Comparison of ENCODE assay signal across 9 mouse cellular contexts in genomic region chr11:63708412-63708811, GRCm38 (mm10).
DNase-seq lines count a peak whose midpoint lies in the region; ATAC-seq and TF ChIP-seq lines count a peak whose summit lies in the region.
"Had no signal": no experiment of that assay in that cellular context is flagged by ENCODE, and none has a peak within 500 bp of the region (broad histone marks: within the 10 kb centered on the region; RNA-seq: fewer than 3 reads in every experiment).

No protein-coding gene starts in this region.

- TF ChIP-seq POLR2A in heart, adult 2 months (IDR thresholded peaks at IDR 0.05; ENCODE audit: insufficient read depth, low read depth, low read length), result no peak

- no peak overlapping the region for H3K27ac ChIP-seq in heart, embryonic 10.5 days
- no peak overlapping the region for H3K27ac ChIP-seq in heart, adult 2 months
- no peak overlapping the region for H3K27ac ChIP-seq in intestine, embryonic 15.5 days

- 64% methylated on average over 4 of the region's 4 CpGs for WGBS in heart, embryonic 10.5 days
- WGBS in heart, adult 2 months, result 28% methylated on average over 4 of the region's 4 CpGs
- 58% methylated on average over 4 of the region's 4 CpGs for WGBS in intestine, embryonic 15.5 days

- no peak overlapping the region for H3K9ac ChIP-seq in heart, adult 2 months (ENCODE audit: low read depth, low read length)
- no peak overlapping the region for H3K9ac ChIP-seq in intestine, embryonic 15.5 days

- H3K4me3 ChIP-seq in heart, embryonic 10.5 days, result no peak overlapping the region
- no peak overlapping the region for H3K4me3 ChIP-seq in heart, adult 2 months
- no peak overlapping the region for H3K4me3 ChIP-seq in intestine, embryonic 15.5 days (replicated peaks)

- peak; percentile 17 for DNase-seq in adrenal gland, postnatal 10 days
- no peak for DNase-seq in adrenal gland, adult (ENCODE audit: inconsistent age in 2 of 2, low spot score in 1 of 2)
- DNase-seq in heart, embryonic 10.5 days (ENCODE audit: low spot score), result peak; percentile 70
- no peak for DNase-seq in heart, adult 2 months
- DNase-seq in layer of hippocampus, adult 8-10 months (ENCODE audit: low spot score in 2 of 2), result peak; percentile 20 to 44
- DNase-seq in lung, postnatal 25 days (ENCODE audit: low spot score), result peak; percentile 18
- DNase-seq: kidney, adult 11 months had no signal

- H3K9me3 ChIP-seq in heart, embryonic 10.5 days, result no peaks in the 10 kb centered on the region
- no peaks in the 10 kb centered on the region for H3K9me3 ChIP-seq in intestine, embryonic 15.5 days

- intact Hi-C loops in heart, adult 2 months (cut with DNase I), result no loop called here

- no peaks in the 10 kb centered on the region for H3K36me3 ChIP-seq in heart, embryonic 10.5 days
- H3K36me3 ChIP-seq in heart, adult 2 months (ENCODE audit: control insufficient read depth, insufficient read depth, low read length), result no peaks in the 10 kb centered on the region
- no peaks in the 10 kb centered on the region for H3K36me3 ChIP-seq in intestine, embryonic 15.5 days

- H3K79me2 ChIP-seq in heart, adult 2 months (replicated peaks; ENCODE audit: control insufficient read depth, insufficient read depth, low read length), result no peaks in the 10 kb centered on the region

- H3K27me3 ChIP-seq in heart, embryonic 10.5 days (ENCODE audit: insufficient read depth, poor library complexity, severe bottlenecking), result peaks cover 5% of the 10 kb centered on the region; the same call in 1 of the 2 replicates
- no peaks in the 10 kb centered on the region for H3K27me3 ChIP-seq in heart, adult 2 months (ENCODE audit: control insufficient read depth, insufficient read depth, low read length)
- H3K27me3 ChIP-seq in intestine, embryonic 15.5 days (replicated peaks), result no peaks in the 10 kb centered on the region

- no peak overlapping the region for H3K4me2 ChIP-seq in intestine, embryonic 15.5 days (replicated peaks)

- TF ChIP-seq CTCF in heart, adult 2 months (IDR thresholded peaks at IDR 0.05), result no peak

- ATAC-seq in intestine, embryonic 15.5 days, result no peak
- no peak for ATAC-seq in monocyte, adult 5-6 weeks (replicated peaks; ENCODE audit: insufficient number of reproducible peaks, low FRiP score, low TSS enrichment, poor library complexity, severe bottlenecking)

- TF ChIP-seq EP300 in heart, adult 2 months (IDR thresholded peaks at IDR 0.05; ENCODE audit: insufficient read depth, low read depth, low read length), result no peak

- no peaks in the 10 kb centered on the region for H3K4me1 ChIP-seq in heart, embryonic 10.5 days
- H3K4me1 ChIP-seq in heart, adult 2 months (ENCODE audit: control insufficient read depth, insufficient read depth, low read length), result no peaks in the 10 kb centered on the region; the same call in 1 of the 2 replicates
- H3K4me1 ChIP-seq in intestine, embryonic 15.5 days (replicated peaks), result no peaks in the 10 kb centered on the region

Comparison
In these comparisons a context has a peak if more than half of its experiments do, and no peak if none do; other contexts are left out.
1. DNase-seq: peak in adrenal gland, postnatal 10 days (single experiment), heart, embryonic 10.5 days (single experiment), layer of hippocampus, adult 8-10 months (2 of 2) and lung, postnatal 25 days (single experiment); none in adrenal gland, adult (0 of 2) and heart, adult 2 months (0 of 2).